Mouse (Mus musculus): ENCODE measurements around the gene Acsf2. TPM values are rescaled to one million over a fixed set of nuclear protein-coding genes. Genes with fewer than 3 reads are reported as not detected.
"Not testable (repeated sequence)": the region's sequence is repeated elsewhere in the genome, so short reads cannot be mapped to it uniquely, and the experiment has no call there.

Acsf2 gene
- total RNA-seq (2015): 18.1 and 18.6 TPM in 2 replicates
- 2.5 and 2.7 TPM in 2 replicates for total RNA-seq (2017)

- ATAC-seq (replicated peaks; ENCODE audit: poor library complexity): peak; percentile 82
These were observed at the start of gene Acsf2 for GRCm38 (mm10) chr11:94601321-94602281. Acsf2 (minus strand) TSS chr11:94601871.

- not testable (repeated sequence) for ATAC-seq (replicated peaks; ENCODE audit: poor library complexity)
These were observed 49.6 kb upstream of the Acsf2 start for GRCm38 (mm10) chr11:94651241-94651640.

- ATAC-seq (replicated peaks; ENCODE audit: poor library complexity): no peak
These were observed 44.8 kb upstream of the Acsf2 start for GRCm38 (mm10) chr11:94646457-94646856.

GRCm38 (mm10) chr11:94644461-94645219 is 43.0 kb upstream of the Acsf2 start:
- no peak for ATAC-seq (replicated peaks; ENCODE audit: poor library complexity)

- no peak for ATAC-seq (replicated peaks; ENCODE audit: poor library complexity)
These were observed 32.8 kb upstream of the Acsf2 start for GRCm38 (mm10) chr11:94634431-94634830.

- ATAC-seq (replicated peaks; ENCODE audit: poor library complexity): no peak
These were observed 31.3 kb upstream of the Acsf2 start for GRCm38 (mm10) chr11:94632988-94633387.

- no peak for ATAC-seq (replicated peaks; ENCODE audit: poor library complexity)
These were observed 30.3 kb upstream of the Acsf2 start for GRCm38 (mm10) chr11:94631969-94632368.

GRCm38 (mm10) chr11:94630199-94631011 is 28.7 kb upstream of the Acsf2 start:
- peak; percentile 51 for ATAC-seq (replicated peaks; ENCODE audit: poor library complexity)

- no peak for ATAC-seq (replicated peaks; ENCODE audit: poor library complexity)
These were observed 28.2 kb upstream of the Acsf2 start for GRCm38 (mm10) chr11:94629884-94630198.

GRCm38 (mm10) chr11:94629199-94629883 is 27.7 kb upstream of the Acsf2 start, which contains the start of gene Lrrc59:
Lrrc59 (plus strand) TSS chr11:94629767.
- ATAC-seq (replicated peaks; ENCODE audit: poor library complexity): peak; percentile 100

- ATAC-seq (replicated peaks; ENCODE audit: poor library complexity): 0 out of 2 replicates have a peak, but pooled peaks have one; percentile 37
These were observed 20.5 kb upstream of the Acsf2 start for GRCm38 (mm10) chr11:94622162-94622561.

- no peak for ATAC-seq (replicated peaks; ENCODE audit: poor library complexity)
These were observed 19.8 kb upstream of the Acsf2 start for GRCm38 (mm10) chr11:94621458-94621852.

GRCm38 (mm10) chr11:94620766-94621457 is 19.2 kb upstream of the Acsf2 start:
- no peak for ATAC-seq (replicated peaks; ENCODE audit: poor library complexity)

GRCm38 (mm10) chr11:94617646-94618045 is 16.0 kb upstream of the Acsf2 start:
- ATAC-seq (replicated peaks; ENCODE audit: poor library complexity): no peak

GRCm38 (mm10) chr11:94615494-94615893 is 13.8 kb upstream of the Acsf2 start:
- no peak for ATAC-seq (replicated peaks; ENCODE audit: poor library complexity)

GRCm38 (mm10) chr11:94614603-94615002 is 12.9 kb upstream of the Acsf2 start:
- no peak for ATAC-seq (replicated peaks; ENCODE audit: poor library complexity)

- ATAC-seq (replicated peaks; ENCODE audit: poor library complexity): peak; percentile 31; the same call in 1 of the 2 replicates
These were observed 9.4 kb upstream of the Acsf2 start for GRCm38 (mm10) chr11:94610744-94611740.

- ATAC-seq (replicated peaks; ENCODE audit: poor library complexity): no peak
These were observed 785 bp upstream of the Acsf2 start for GRCm38 (mm10) chr11:94602356-94602955.

Data from megakaryocyte progenitor cell, adult 5-6 weeks (primary cell).